Mouse (Mus musculus): ENCODE measurements around the gene Ppp1r9b. TPM values are rescaled to one million over a fixed set of nuclear protein-coding genes. Genes with fewer than 3 reads are reported as not detected.
"Not testable (repeated sequence)": the region's sequence is repeated elsewhere in the genome, so short reads cannot be mapped to it uniquely, and the experiment has no call there.

Ppp1r9b gene
- polyA plus RNA-seq, 1 experiment from 2014 or later, result 19.3 TPM

GRCm38 (mm10) chr11:95010841-95011403 is 20.1 kb downstream of the Ppp1r9b start:
- Histone ChIP-seq H3K4me1 (replicated peaks) (peaks cover 84% of the 10 kb centered on the region), H3K4me2 (peak overlapping the region; percentile 72), H3K27ac (replicated peaks) (peak overlapping the region; percentile 98), H3K36me3 (peaks cover 19% of the 10 kb centered on the region), H3K9ac (peak overlapping the region; percentile 99), H3K4me3 (peak overlapping the region; percentile 96)
- 0% methylated on average over 3 of the region's 4 CpGs for WGBS
- H3K9me3 ChIP-seq; ATAC-seq (ENCODE audit: low read depth); H3K27me3 ChIP-seq: not testable (repeated sequence)

GRCm38 (mm10) chr11:95011416-95011815 is 20.6 kb downstream of the Ppp1r9b start:
- peak overlapping the region; percentile 49 for H3K27ac ChIP-seq (replicated peaks)
- ATAC-seq (ENCODE audit: low read depth), result no peak
- H3K4me3 ChIP-seq, result peak overlapping the region; percentile 96
- no peaks in the 10 kb centered on the region for H3K27me3 ChIP-seq
- H3K9me3 ChIP-seq, result no peaks in the 10 kb centered on the region
- WGBS, result 48% methylated on average over 1 of the region's 1 CpGs
- H3K4me1 ChIP-seq (replicated peaks), result peaks cover 84% of the 10 kb centered on the region
- peak overlapping the region; percentile 72 for H3K4me2 ChIP-seq
- peaks cover 22% of the 10 kb centered on the region for H3K36me3 ChIP-seq
- H3K9ac ChIP-seq, result peak overlapping the region; percentile 99

- Histone ChIP-seq H3K27me3 (no peaks in the 10 kb centered on the region), H3K4me2 (peak overlapping the region; percentile 72), H3K4me1 (replicated peaks) (peaks cover 82% of the 10 kb centered on the region), H3K9ac (peak overlapping the region; percentile 99), H3K9me3 (no peaks in the 10 kb centered on the region), H3K4me3 (peak overlapping the region; percentile 96), H3K36me3 (peaks cover 29% of the 10 kb centered on the region), H3K27ac (replicated peaks) (peak overlapping the region; percentile 49)
- ATAC-seq (ENCODE audit: low read depth), result no peak
- 55% methylated on average over 3 of the region's 3 CpGs for WGBS
These were observed 21.2 kb downstream of the Ppp1r9b start for GRCm38 (mm10) chr11:95012075-95012474.

GRCm38 (mm10) chr11:95012487-95012886 is 21.7 kb downstream of the Ppp1r9b start:
- Histone ChIP-seq H3K4me1 (replicated peaks) (peaks cover 82% of the 10 kb centered on the region), H3K36me3 (peaks cover 33% of the 10 kb centered on the region), H3K4me3 (peak overlapping the region; percentile 96), H3K9ac (peak overlapping the region; percentile 99), H3K9me3 (no peaks in the 10 kb centered on the region), H3K4me2 (peak overlapping the region; percentile 72), H3K27me3 (no peaks in the 10 kb centered on the region), H3K27ac (replicated peaks) (peak overlapping the region; percentile 49)
- 33% methylated on average over 3 of the region's 3 CpGs for WGBS
- no peak for ATAC-seq (ENCODE audit: low read depth)

- Histone ChIP-seq H3K36me3 (peaks cover 59% of the 10 kb centered on the region), H3K9ac (0 out of 2 replicates have a peak overlapping the region, but pooled peaks have one; percentile 13), H3K9me3 (no peaks in the 10 kb centered on the region), H3K27me3 (no peaks in the 10 kb centered on the region), H3K4me1 (replicated peaks) (peaks cover 69% of the 10 kb centered on the region), H3K4me2 (0 out of 2 replicates have a peak overlapping the region, but pooled peaks have one; percentile 4), H3K27ac (replicated peaks) (peak overlapping the region; percentile 28; the same call in 1 of the 2 replicates), H3K4me3 (no peak overlapping the region)
- no peak for ATAC-seq (ENCODE audit: low read depth)
- 78% methylated on average over 3 of the region's 3 CpGs for WGBS
These were observed 24.6 kb downstream of the Ppp1r9b start for GRCm38 (mm10) chr11:95015484-95015883.

- 86% methylated on average over 10 of the region's 10 CpGs for WGBS
- no peak overlapping the region for H3K27ac ChIP-seq (replicated peaks)
- no peak for ATAC-seq (ENCODE audit: low read depth)
- no peaks in the 10 kb centered on the region for H3K27me3 ChIP-seq
- peaks cover 13% of the 10 kb centered on the region; the same call in 1 of the 2 replicates for H3K4me1 ChIP-seq (replicated peaks)
- no peak overlapping the region for H3K4me3 ChIP-seq
- no peak overlapping the region for H3K9ac ChIP-seq
- no peak overlapping the region for H3K4me2 ChIP-seq
- H3K36me3 ChIP-seq, result peaks cover 88% of the 10 kb centered on the region
- no peaks in the 10 kb centered on the region for H3K9me3 ChIP-seq
These were observed 31.6 kb downstream of the Ppp1r9b start for GRCm38 (mm10) chr11:95022237-95022992.

- Histone ChIP-seq H3K27ac (replicated peaks) (no peak overlapping the region), H3K4me2 (no peak overlapping the region), H3K4me1 (replicated peaks) (peaks cover 18% of the 10 kb centered on the region; the same call in 1 of the 2 replicates), H3K36me3 (peaks cover 80% of the 10 kb centered on the region), H3K9me3 (no peaks in the 10 kb centered on the region), H3K9ac (no peak overlapping the region), H3K4me3 (no peak overlapping the region), H3K27me3 (no peaks in the 10 kb centered on the region)
- ATAC-seq (ENCODE audit: low read depth), result no peak
- 95% methylated on average over 9 of the region's 9 CpGs for WGBS
These were observed 32.6 kb downstream of the Ppp1r9b start for GRCm38 (mm10) chr11:95023481-95023880.

GRCm38 (mm10) chr11:95024439-95025184 is 33.8 kb downstream of the Ppp1r9b start:
- Histone ChIP-seq H3K36me3 (peaks cover 69% of the 10 kb centered on the region), H3K27ac (replicated peaks) (0 out of 2 replicates have a peak overlapping the region, but pooled peaks have one; percentile 28)
- no peak for ATAC-seq (ENCODE audit: low read depth)

GRCm38 (mm10) chr11:95025227-95026012 is 34.6 kb downstream of the Ppp1r9b start:
- WGBS, result 88% methylated on average over 11 of the region's 11 CpGs
- Histone ChIP-seq H3K4me3 (no peak overlapping the region), H3K27me3 (no peaks in the 10 kb centered on the region), H3K9ac (no peak overlapping the region), H3K36me3 (peaks cover 61% of the 10 kb centered on the region), H3K4me2 (no peak overlapping the region), H3K4me1 (replicated peaks) (peaks cover 14% of the 10 kb centered on the region; the same call in 1 of the 2 replicates), H3K9me3 (no peaks in the 10 kb centered on the region), H3K27ac (replicated peaks) (0 out of 2 replicates have a peak overlapping the region, but pooled peaks have one; percentile 28)
- ATAC-seq (ENCODE audit: low read depth), result no peak

More at GRCm38 (mm10) chr11:95024439-95025184, 33.8 kb downstream of the Ppp1r9b start:
- Histone ChIP-seq H3K27me3 (no peaks in the 10 kb centered on the region), H3K4me2 (no peak overlapping the region), H3K9me3 (no peaks in the 10 kb centered on the region), H3K4me3 (no peak overlapping the region), H3K4me1 (replicated peaks) (peaks cover 19% of the 10 kb centered on the region; the same call in 1 of the 2 replicates), H3K9ac (no peak overlapping the region)
- WGBS, result 69% methylated on average over 29 of the region's 29 CpGs

- Histone ChIP-seq H3K9ac (no peak overlapping the region), H3K4me2 (no peak overlapping the region), H3K27ac (replicated peaks) (no peak overlapping the region), H3K27me3 (no peaks in the 10 kb centered on the region), H3K36me3 (peaks cover 54% of the 10 kb centered on the region), H3K4me1 (replicated peaks) (peaks cover 14% of the 10 kb centered on the region; the same call in 1 of the 2 replicates), H3K4me3 (no peak overlapping the region), H3K9me3 (no peaks in the 10 kb centered on the region)
- ATAC-seq (ENCODE audit: low read depth), result peak; percentile 45; the same call in 1 of the 2 replicates
- 77% methylated on average over 6 of the region's 6 CpGs for WGBS
These were observed 35.3 kb downstream of the Ppp1r9b start for GRCm38 (mm10) chr11:95026090-95026542.

GRCm38 (mm10) chr11:95026849-95027248 is 36.0 kb downstream of the Ppp1r9b start:
- H3K9ac ChIP-seq, result no peak overlapping the region
- no peak overlapping the region for H3K4me3 ChIP-seq
- no peak for ATAC-seq (ENCODE audit: low read depth)
- WGBS, result 84% methylated on average over 6 of the region's 6 CpGs
- H3K36me3 ChIP-seq, result peaks cover 47% of the 10 kb centered on the region
- no peaks in the 10 kb centered on the region for H3K27me3 ChIP-seq
- no peak overlapping the region for H3K27ac ChIP-seq (replicated peaks)
- H3K9me3 ChIP-seq, result no peaks in the 10 kb centered on the region
- H3K4me2 ChIP-seq, result no peak overlapping the region
- peaks cover 14% of the 10 kb centered on the region; the same call in 1 of the 2 replicates for H3K4me1 ChIP-seq (replicated peaks)

Data from neural tube, embryonic 13.5 days (tissue).